In genomic region chr9:14106371-14106770, GRCm38 (mm10) we compare ENCODE assay signal across 22 mouse cellular contexts.
DNase-seq lines count a peak whose midpoint lies in the region; ATAC-seq and TF ChIP-seq lines count a peak whose summit lies in the region.
"Had no signal": no experiment of that assay in that cellular context is flagged by ENCODE, and none has a peak within 500 bp of the region (broad histone marks: within the 10 kb centered on the region; RNA-seq: fewer than 3 reads in every experiment).

No protein-coding gene starts in this region.

- no peaks in the 10 kb centered on the region for H3K36me3 ChIP-seq in forebrain, embryonic 11.5 days (ENCODE audit: control insufficient read depth, insufficient read depth, low read length)
- no peaks in the 10 kb centered on the region for H3K36me3 ChIP-seq in forebrain, embryonic 12.5 days (replicated peaks)
- no peaks in the 10 kb centered on the region for H3K36me3 ChIP-seq in kidney, embryonic 15.5 days
- H3K36me3 ChIP-seq in lung, embryonic 15.5 days, result no peaks in the 10 kb centered on the region
- H3K36me3 ChIP-seq in stomach, embryonic 16.5 days (ENCODE audit: control insufficient read depth, insufficient read depth, low read length), result no peaks in the 10 kb centered on the region
- no peaks in the 10 kb centered on the region for H3K36me3 ChIP-seq in stomach, postnatal 0 days (ENCODE audit: control insufficient read depth, insufficient read depth, low read length)
- H3K36me3 ChIP-seq: embryonic facial prominence, embryonic 10.5 days; G1E; heart, embryonic 15.5 days; hindbrain, embryonic 10.5 days had no signal

- H3K27ac ChIP-seq in forebrain, embryonic 11.5 days (ENCODE audit: low read depth, low read length), result no peak overlapping the region
- H3K27ac ChIP-seq in forebrain, embryonic 12.5 days, result no peak overlapping the region
- H3K27ac ChIP-seq in kidney, embryonic 15.5 days, result no peak overlapping the region
- H3K27ac ChIP-seq in lung, embryonic 15.5 days, result no peak overlapping the region
- no peak overlapping the region for H3K27ac ChIP-seq in stomach, embryonic 16.5 days (ENCODE audit: low read length)
- H3K27ac ChIP-seq in stomach, postnatal 0 days (replicated peaks), result no peak overlapping the region
- H3K27ac ChIP-seq: embryonic facial prominence, embryonic 10.5 days; heart, adult 2 months; heart, embryonic 15.5 days; hindbrain, embryonic 10.5 days had no signal

- H3K4me3 ChIP-seq in forebrain, embryonic 11.5 days (ENCODE audit: low read depth, low read length), result no peak overlapping the region
- H3K4me3 ChIP-seq in forebrain, embryonic 12.5 days (replicated peaks), result no peak overlapping the region
- H3K4me3 ChIP-seq in kidney, embryonic 15.5 days (replicated peaks), result no peak overlapping the region
- H3K4me3 ChIP-seq in lung, embryonic 15.5 days, result no peak overlapping the region
- H3K4me3 ChIP-seq in lung, adult 2 months (replicated peaks; ENCODE audit: extremely low read depth, low read depth, low read length), result no peak overlapping the region
- no peak overlapping the region for H3K4me3 ChIP-seq in stomach, embryonic 16.5 days (replicated peaks; ENCODE audit: low read length)
- H3K4me3 ChIP-seq in stomach, postnatal 0 days (ENCODE audit: low read depth, low read length), result no peak overlapping the region
- H3K4me3 ChIP-seq: embryonic facial prominence, embryonic 10.5 days; heart, adult 2 months; heart, embryonic 15.5 days; hindbrain, embryonic 10.5 days had no signal

- peak; percentile 46; the same call in 1 of the 2 replicates for ATAC-seq in forebrain, embryonic 11.5 days (replicated peaks; ENCODE audit: low FRiP score)
- no peak for ATAC-seq in forebrain, embryonic 12.5 days (ENCODE audit: low FRiP score)
- peak; percentile 67 for ATAC-seq in kidney, embryonic 15.5 days (replicated peaks; ENCODE audit: low FRiP score)
- ATAC-seq in lung, embryonic 15.5 days (ENCODE audit: borderline replicate concordance, extremely low read depth, low FRiP score, low TSS enrichment), result peak; percentile 55; the same call in 1 of the 2 replicates
- 0 out of 2 replicates have a peak, but pooled peaks have one; percentile 17 for ATAC-seq in stomach, embryonic 16.5 days (ENCODE audit: insufficient read depth, low FRiP score)
- ATAC-seq in stomach, postnatal 0 days (ENCODE audit: low FRiP score, low TSS enrichment), result no peak
- ATAC-seq: CD4-positive, CD25-positive, alpha-beta regulatory T cell, adult 4 months; forebrain, postnatal 0 days had no signal

- no peak overlapping the region for H3K9ac ChIP-seq in forebrain, embryonic 11.5 days (ENCODE audit: low read length)
- H3K9ac ChIP-seq in forebrain, embryonic 12.5 days, result no peak overlapping the region
- H3K9ac ChIP-seq in kidney, embryonic 15.5 days, result no peak overlapping the region
- no peak overlapping the region for H3K9ac ChIP-seq in lung, embryonic 15.5 days
- no peak overlapping the region for H3K9ac ChIP-seq in stomach, embryonic 16.5 days (ENCODE audit: low read length)
- H3K9ac ChIP-seq in stomach, postnatal 0 days (ENCODE audit: low read length), result no peak overlapping the region
- H3K9ac ChIP-seq: forebrain, postnatal 0 days; heart, embryonic 15.5 days had no signal

- 67% methylated on average over 1 of the region's 1 CpGs for WGBS in forebrain, embryonic 11.5 days
- WGBS in forebrain, embryonic 12.5 days, result 77% methylated on average over 1 of the region's 1 CpGs
- 79% methylated on average over 1 of the region's 1 CpGs for WGBS in kidney, embryonic 15.5 days
- 84% methylated on average over 1 of the region's 1 CpGs for WGBS in lung, embryonic 15.5 days
- 100% methylated on average over 1 of the region's 1 CpGs for WGBS in lung, adult 2 months
- WGBS in stomach, embryonic 16.5 days, result 100% methylated on average over 1 of the region's 1 CpGs
- 93% methylated on average over 1 of the region's 1 CpGs for WGBS in stomach, postnatal 0 days

- no peaks in the 10 kb centered on the region for H3K27me3 ChIP-seq in forebrain, embryonic 11.5 days (ENCODE audit: control insufficient read depth, insufficient read depth, low read length)
- H3K27me3 ChIP-seq in forebrain, embryonic 12.5 days, result no peaks in the 10 kb centered on the region
- no peaks in the 10 kb centered on the region for H3K27me3 ChIP-seq in kidney, embryonic 15.5 days
- H3K27me3 ChIP-seq in lung, embryonic 15.5 days, result no peaks in the 10 kb centered on the region
- H3K27me3 ChIP-seq in stomach, embryonic 16.5 days (ENCODE audit: control insufficient read depth, insufficient read depth, low read length), result no peaks in the 10 kb centered on the region
- H3K27me3 ChIP-seq in stomach, postnatal 0 days (ENCODE audit: control insufficient read depth, insufficient read depth, low read length), result no peaks in the 10 kb centered on the region
- H3K27me3 ChIP-seq: heart, embryonic 15.5 days had no signal

- H3K4me1 ChIP-seq in forebrain, embryonic 11.5 days (replicated peaks; ENCODE audit: control insufficient read depth, insufficient read depth, low read length), result no peaks in the 10 kb centered on the region
- H3K4me1 ChIP-seq in forebrain, embryonic 12.5 days, result no peaks in the 10 kb centered on the region
- no peaks in the 10 kb centered on the region for H3K4me1 ChIP-seq in kidney, embryonic 15.5 days
- peaks cover 6% of the 10 kb centered on the region; the same call in 1 of the 2 replicates for H3K4me1 ChIP-seq in lung, embryonic 15.5 days
- H3K4me1 ChIP-seq in lung, adult 2 months (ENCODE audit: control insufficient read depth, insufficient read depth, low read length), result no peaks in the 10 kb centered on the region; the same call in 1 of the 2 replicates
- H3K4me1 ChIP-seq in stomach, embryonic 16.5 days (ENCODE audit: control insufficient read depth, insufficient read depth, low read length), result peaks cover 11% of the 10 kb centered on the region; the same call in 1 of the 2 replicates
- H3K4me1 ChIP-seq in stomach, postnatal 0 days (replicated peaks; ENCODE audit: control insufficient read depth, insufficient read depth), result no peaks in the 10 kb centered on the region
- H3K4me1 ChIP-seq: embryonic facial prominence, embryonic 10.5 days had no signal

- no peak for TF ChIP-seq POLR2A in lung, adult 2 months (IDR thresholded peaks at IDR 0.05; ENCODE audit: borderline replicate concordance, extremely low read depth, low read depth, low read length)

- TF ChIP-seq EP300 in stomach, postnatal 0 days (optimal IDR thresholded peaks at IDR 0.05), result no peak

- no peak for TF ChIP-seq CTCF in lung, adult 2 months (IDR thresholded peaks at IDR 0.05; ENCODE audit: insufficient read depth, low read length)
- TF ChIP-seq CTCF in stomach, postnatal 0 days (IDR thresholded peaks at IDR 0.05; ENCODE audit: low read depth), result no peak

- no peaks in the 10 kb centered on the region for H3K9me3 ChIP-seq in forebrain, embryonic 11.5 days (ENCODE audit: control insufficient read depth, low read length)
- no peaks in the 10 kb centered on the region for H3K9me3 ChIP-seq in forebrain, embryonic 12.5 days
- no peaks in the 10 kb centered on the region for H3K9me3 ChIP-seq in kidney, embryonic 15.5 days (replicated peaks)
- no peaks in the 10 kb centered on the region for H3K9me3 ChIP-seq in lung, embryonic 15.5 days
- H3K9me3 ChIP-seq in stomach, embryonic 16.5 days (replicated peaks; ENCODE audit: control insufficient read depth, low read length), result no peaks in the 10 kb centered on the region
- no peaks in the 10 kb centered on the region for H3K9me3 ChIP-seq in stomach, postnatal 0 days (ENCODE audit: control insufficient read depth, low read length)
- H3K9me3 ChIP-seq: embryonic facial prominence, embryonic 10.5 days; G1E; heart, embryonic 15.5 days; hindbrain, embryonic 10.5 days had no signal

- DNase-seq in forebrain, embryonic 11.5 days (ENCODE audit: low spot score), result no peak
- no peak for DNase-seq in kidney, postnatal 36 days
- no peak for DNase-seq in lung, adult 2 months
- DNase-seq in stomach, postnatal 0 days (ENCODE audit: low spot score), result no peak
- DNase-seq: adrenal gland, adult 8-10 months; adrenal gland, postnatal 36 days; B cell, adult 2 months; cerebellum, adult 2 months; cerebellum, postnatal 10 days; forebrain, postnatal 0 days; gastrocnemius, postnatal 14 days; heart, adult 2 months had no signal

- no peak overlapping the region for H3K4me2 ChIP-seq in forebrain, embryonic 11.5 days (ENCODE audit: low read depth, low read length, severe bottlenecking)
- no peak overlapping the region for H3K4me2 ChIP-seq in forebrain, embryonic 12.5 days
- no peak overlapping the region for H3K4me2 ChIP-seq in kidney, embryonic 15.5 days
- no peak overlapping the region for H3K4me2 ChIP-seq in lung, embryonic 15.5 days
- H3K4me2 ChIP-seq in stomach, embryonic 16.5 days (ENCODE audit: low read depth, low read length), result no peak overlapping the region
- no peak overlapping the region for H3K4me2 ChIP-seq in stomach, postnatal 0 days (replicated peaks; ENCODE audit: low read depth)
- H3K4me2 ChIP-seq: heart, embryonic 11.5 days; heart, embryonic 15.5 days had no signal

Comparison
In these comparisons a context has a peak if more than half of its experiments do, and no peak if none do; other contexts are left out.
1. ATAC-seq: peak in forebrain, embryonic 11.5 days (single experiment), kidney, embryonic 15.5 days (single experiment), lung, embryonic 15.5 days (single experiment) and stomach, embryonic 16.5 days (single experiment); none in forebrain, embryonic 12.5 days (single experiment) and stomach, postnatal 0 days (single experiment).